Comparison of ENCODE assay signal across 22 mouse cellular contexts in the genomic region with DNA sequence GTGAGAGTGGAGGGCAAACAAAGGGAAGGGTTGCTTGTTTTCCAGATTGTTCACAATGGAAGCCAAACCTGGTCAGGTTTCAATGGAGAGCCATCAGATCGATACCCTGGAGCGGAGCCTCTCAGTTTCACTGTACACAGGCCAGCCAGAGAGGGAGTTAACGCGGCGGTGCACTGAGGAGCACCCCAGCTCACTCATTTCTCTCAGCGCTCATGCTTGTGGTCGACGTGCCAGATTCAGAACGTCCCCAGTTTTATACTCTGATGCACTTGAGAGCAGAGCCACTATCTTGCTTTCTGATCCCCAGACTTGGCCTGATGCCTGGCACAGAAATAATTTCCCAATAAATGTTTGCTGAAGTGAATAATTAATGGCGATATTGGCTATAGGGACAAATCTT. TPM values are rescaled to one million over a fixed set of nuclear protein-coding genes. Genes with fewer than 3 reads are reported as not detected.
"Had no signal": no experiment of that assay in that cellular context is flagged by ENCODE, and none has a peak within 500 bp of the region (broad histone marks: within the 10 kb centered on the region; RNA-seq: fewer than 3 reads in every experiment).

No protein-coding gene starts in this region.

- H3K4me3 ChIP-seq: intestine, embryonic 15.5 days; left cerebral cortex, adult 2 months; liver, embryonic 15.5 days; midbrain, embryonic 12.5 days; midbrain, embryonic 15.5 days; myocyte had no signal

- H3K27me3 ChIP-seq: intestine, embryonic 15.5 days; liver, embryonic 15.5 days; midbrain, embryonic 12.5 days; midbrain, embryonic 15.5 days had no signal

- H3K27ac ChIP-seq: intestine, embryonic 15.5 days; left cerebral cortex, adult 2 months; liver, embryonic 15.5 days; macrophage; midbrain, embryonic 12.5 days; midbrain, embryonic 15.5 days had no signal

- H3K9me3 ChIP-seq: intestine, embryonic 15.5 days; liver, embryonic 15.5 days; midbrain, embryonic 12.5 days; midbrain, embryonic 15.5 days had no signal

- DNase-seq: kidney, adult 11 months; kidney, adult 8-10 months; kidney, postnatal 10 days; kidney, postnatal 4 days; layer of hippocampus, postnatal 36 days; lung, adult 18-20 months; thymus, adult 18-20 months; thymus, postnatal 36 days had no signal

- H3K9ac ChIP-seq: intestine, embryonic 15.5 days; liver, embryonic 15.5 days; midbrain, embryonic 12.5 days; midbrain, embryonic 15.5 days had no signal

- H3K4me2 ChIP-seq: intestine, embryonic 15.5 days; liver, embryonic 11.5 days; liver, embryonic 15.5 days; midbrain, embryonic 12.5 days; midbrain, embryonic 15.5 days had no signal

- ATAC-seq: intestine, embryonic 15.5 days; midbrain, embryonic 15.5 days had no signal

- H3K36me3 ChIP-seq: intestine, embryonic 15.5 days; liver, embryonic 15.5 days; midbrain, embryonic 12.5 days; midbrain, embryonic 15.5 days had no signal

- H3K4me1 ChIP-seq: intestine, embryonic 15.5 days; liver, embryonic 15.5 days; midbrain, embryonic 12.5 days had no signal

RNA-seq across cellular contexts. Expression of a gene that starts 56.8 kb away (rescaled TPM):
- total RNA-seq: layer of hippocampus, adult 18-20 months; left cerebral cortex, adult 2 months; left cerebral cortex, postnatal 10 days; megakaryocyte, adult 5-6 weeks; monocyte, adult 5-6 weeks had no signal
- polyA plus RNA-seq: macrophage; midbrain, embryonic 12.5 days; midbrain, embryonic 15.5 days; myocyte; small intestine, adult 2 months; urinary bladder, adult 2 months had no signal
